Mouse (Mus musculus) lung, adult 2 months (tissue): ENCODE measurements around the gene Aes.

Experiments used
- CTCF ChIP-seq: fragments of 200-500 bp; IDR thresholded peaks from 2 replicates; pipeline ENCODE4 v1.5.1; 2011; ENCODE audit warnings: mild to moderate bottlenecking, low read length, control low read depth; ENCODE audit not compliant: insufficient read depth
- POLR2A ChIP-seq: fragments of 200-500 bp; IDR thresholded peaks from 2 replicates; pipeline ENCODE4 v1.6.1; 2011; ENCODE audit warnings: low read depth, mild to moderate bottlenecking, control low read depth, low read length, borderline replicate concordance; ENCODE audit errors: extremely low read depth

DNA sequence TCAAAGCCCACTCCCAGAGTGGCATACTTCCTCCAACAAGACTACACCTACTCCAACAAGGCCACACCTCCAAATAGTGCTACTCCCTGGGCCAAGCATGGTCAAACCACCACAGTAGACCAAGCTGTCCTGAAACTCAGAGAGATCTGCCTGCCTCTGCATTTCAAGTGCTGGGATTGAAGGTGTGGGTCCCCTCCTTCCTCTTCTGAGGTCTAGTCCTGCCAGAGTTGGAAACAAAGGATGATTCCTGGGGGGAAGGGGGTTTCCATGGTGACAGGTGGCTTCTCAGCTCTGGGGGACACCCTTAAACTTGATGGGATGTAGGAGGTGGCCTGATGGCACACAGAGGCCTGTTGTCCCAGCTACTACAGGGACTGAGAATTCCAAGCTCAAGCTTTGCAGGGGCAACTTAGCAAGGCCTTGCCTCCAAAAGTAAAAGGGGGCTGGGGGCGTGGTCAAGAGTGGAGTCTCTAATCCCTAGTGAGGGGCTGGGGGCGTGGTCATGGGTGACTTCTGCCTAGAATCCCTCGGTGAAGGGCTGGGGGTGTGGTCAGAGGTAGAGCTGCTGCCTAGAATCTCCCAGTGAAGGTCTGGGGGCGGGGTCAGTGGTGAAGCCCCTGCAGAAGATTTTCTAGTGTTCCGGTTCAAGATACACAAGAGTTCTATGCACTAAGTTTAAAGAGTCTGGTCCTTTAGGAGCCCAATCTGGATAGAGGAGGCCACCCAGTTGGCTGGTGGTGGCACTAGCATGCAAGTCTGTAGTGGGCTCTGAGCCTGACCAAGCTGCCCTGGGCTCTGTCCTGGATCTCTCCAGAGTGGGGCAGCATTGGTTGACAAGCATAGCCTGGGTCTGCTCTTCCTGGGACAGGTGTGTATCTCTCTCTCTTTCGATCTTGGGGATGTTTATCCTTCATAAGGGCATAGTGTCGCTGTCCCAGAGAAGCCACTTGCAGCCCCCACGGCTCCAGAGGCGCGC, 15.1 kb downstream of the Aes start, which contains the start of gene Tle2:
- no peak for TF ChIP-seq CTCF
- no peak for TF ChIP-seq POLR2A
